Mouse (Mus musculus): ENCODE data around the gene Uvrag.

GRCm38 (mm10) chr7:99158904-99159303 is 18.0 kb upstream of the Uvrag start:
- TF ChIP-seq CTCF (IDR thresholded peaks at IDR 0.05; ENCODE audit: borderline replicate concordance, extremely low read depth, insufficient read depth, insufficient read length), result no peak
- TF ChIP-seq POLR2A (IDR thresholded peaks at IDR 0.05; ENCODE audit: borderline replicate concordance, extremely low read depth, insufficient read depth, insufficient read length, poor library complexity, severe bottlenecking), result no peak

Measured in brain, embryonic 14.5 days (tissue).